Mouse (Mus musculus) MEL (cell line): Measurements from ENCODE around the gene Chrdl2. TPM values are rescaled to one million over a fixed set of nuclear protein-coding genes. Genes with fewer than 3 reads are reported as not detected.

Experiments
- DNase-seq: peaks from one replicate; pipeline ENCODE4 v3.0.0; 2011; ENCODE audit warnings: low read depth, low spot score
- H3K27ac ChIP-seq: 2 replicates; pipeline ENCODE4 v1.5.1; 2012; ENCODE audit warnings: low read depth, mild to moderate bottlenecking, control low read depth, low read length, moderate library complexity; ENCODE audit not compliant: control insufficient read depth
- H3K27me3 ChIP-seq, 2 experiments: fragments of 150-350 bp in 1 of 2; sonication (generic) in 1 of 2; 2 replicates each; pipeline ENCODE4 v1.6.1; 2012; ENCODE audit warnings: low read length in 2 of 2, mild to moderate bottlenecking in 2 of 2, improper control_type of control experiment in 1 of 2, moderate library complexity in 1 of 2; ENCODE audit not compliant: insufficient read depth in 2 of 2, control insufficient read depth in 1 of 2
- H3K36me3 ChIP-seq, 2 experiments: 2 replicates each; pipeline ENCODE4 v1.6.1; 2012 to 2014; ENCODE audit warnings: low read length in 2 of 2, improper control_type of control experiment in 1 of 2, inconsistent platforms in 1 of 2, mild to moderate bottlenecking in 1 of 2; ENCODE audit not compliant: insufficient read depth in 2 of 2, control insufficient read depth in 1 of 2
- H3K4me1 ChIP-seq, 2 experiments: fragments of 150-350 bp in 1 of 2; sonication (generic) in 1 of 2; 2 replicates each; pipeline ENCODE4 v1.6.1; 2012; ENCODE audit warnings: low read length in 2 of 2, improper control_type of control experiment in 1 of 2, mild to moderate bottlenecking in 1 of 2; ENCODE audit not compliant: insufficient read depth in 2 of 2, control insufficient read depth in 1 of 2
- H3K4me3 ChIP-seq, 2 experiments: fragments of 150-350 bp in 1 of 2; sonication (generic) in 1 of 2; 2 replicates each; pipeline ENCODE4 v1.5.1; 2012; ENCODE audit warnings: low read depth in 2 of 2, low read length in 2 of 2, mild to moderate bottlenecking in 2 of 2, moderate library complexity in 2 of 2, control low read depth in 1 of 2, improper control_type of control experiment in 1 of 2; ENCODE audit not compliant: control insufficient read depth in 1 of 2, insufficient read depth in 1 of 2
- H3K79me2 ChIP-seq: 2 replicates; pipeline ENCODE4 v1.6.1; 2012; ENCODE audit warnings: mild to moderate bottlenecking, low read length, moderate library complexity; ENCODE audit not compliant: control insufficient read depth, poor library complexity, insufficient read depth
- H3K9ac ChIP-seq: 2 replicates; pipeline ENCODE4 v1.6.1; 2012; ENCODE audit warnings: low read depth, mild to moderate bottlenecking, control low read depth, low read length, moderate library complexity; ENCODE audit not compliant: control insufficient read depth, poor library complexity, severe bottlenecking
- H3K9me3 ChIP-seq: fragments of 150-350 bp; sonication (generic); replicated peaks from 2 replicates; pipeline ENCODE4 v1.6.1; 2012; ENCODE audit warnings: mild to moderate bottlenecking, low read length, improper control_type of control experiment, moderate library complexity; ENCODE audit not compliant: insufficient read depth
- CHD2 ChIP-seq: IDR thresholded peaks from 2 replicates; pipeline ENCODE4 v1.6.1; 2011; ENCODE audit warnings: low read length, improper control_type of control experiment
- E2F4 ChIP-seq: IDR thresholded peaks from 2 replicates; pipeline ENCODE4 v1.6.1; 2011; ENCODE audit warnings: low read depth, low read length, improper control_type of control experiment, borderline replicate concordance
- EP300 ChIP-seq, 2 experiments: IDR thresholded peaks; 2 replicates each; pipeline ENCODE4 v1.6.1; 2011; ENCODE audit warnings: improper control_type of control experiment in 2 of 2, low read length in 2 of 2, low read depth in 1 of 2, mild to moderate bottlenecking in 1 of 2
- HCFC1 ChIP-seq: IDR thresholded peaks from 2 replicates; pipeline ENCODE4 v1.6.1; 2012; ENCODE audit warnings: low read depth, mild to moderate bottlenecking, inconsistent platforms, low read length, improper control_type of control experiment, moderate library complexity
- KAT2A ChIP-seq: conservative IDR thresholded peaks from 2 replicates; pipeline ENCODE4 v1.6.1; 2012; ENCODE audit warnings: low read depth, low read length, improper control_type of control experiment, inconsistent platforms
- MAX ChIP-seq: IDR thresholded peaks from 2 replicates; pipeline ENCODE4 v1.6.1; 2011; ENCODE audit warnings: low read length, improper control_type of control experiment
- MAZ ChIP-seq: IDR thresholded peaks from 2 replicates; pipeline ENCODE4 v1.6.1; 2012; ENCODE audit warnings: low read depth, mild to moderate bottlenecking, inconsistent platforms, low read length, improper control_type of control experiment
- MEF2A ChIP-seq: IDR thresholded peaks from 2 replicates; pipeline ENCODE4 v1.6.1; 2014; ENCODE audit warnings: low read depth, mild to moderate bottlenecking, inconsistent platforms, low read length, improper control_type of control experiment; ENCODE audit not compliant: poor library complexity, insufficient replicate concordance, severe bottlenecking; ENCODE audit errors: extremely low read depth
- MXI1 ChIP-seq: IDR thresholded peaks from 2 replicates; pipeline ENCODE4 v1.6.1; 2011; ENCODE audit warnings: mild to moderate bottlenecking, low read depth, low read length, improper control_type of control experiment
- MYB ChIP-seq: IDR thresholded peaks from 2 replicates; pipeline ENCODE4 v1.6.1; 2011; ENCODE audit warnings: mild to moderate bottlenecking, low read depth, low read length, improper control_type of control experiment
- MYC ChIP-seq: IDR thresholded peaks from 2 replicates; pipeline ENCODE4 v1.6.1; 2011; ENCODE audit warnings: low read depth, mild to moderate bottlenecking, low read length, improper control_type of control experiment, moderate library complexity
- POLR2A ChIP-seq, 2 experiments: IDR thresholded peaks; 2 replicates each; pipeline ENCODE4 v1.6.1; 2011 to 2012; ENCODE audit warnings: low read length in 2 of 2, mild to moderate bottlenecking in 2 of 2, control low read depth in 1 of 2, improper control_type of control experiment in 1 of 2, low read depth in 1 of 2, moderate library complexity in 1 of 2; ENCODE audit not compliant: control insufficient read depth in 1 of 2, insufficient read depth in 1 of 2, poor library complexity in 1 of 2
- POLR2AphosphoS2 ChIP-seq: IDR thresholded peaks from 2 replicates; pipeline ENCODE4 v1.6.1; 2011; ENCODE audit warnings: low read length, improper control_type of control experiment
- POLR2AphosphoS5 ChIP-seq: IDR thresholded peaks from 2 replicates; pipeline ENCODE4 v1.6.1; 2012; ENCODE audit warnings: low read depth, borderline replicate concordance, mild to moderate bottlenecking, inconsistent platforms, low read length, moderate library complexity, mixed read lengths
- SIN3A ChIP-seq: IDR thresholded peaks from 2 replicates; pipeline ENCODE4 v1.6.1; 2012; ENCODE audit warnings: low read length, improper control_type of control experiment, inconsistent platforms
- SMC3 ChIP-seq: IDR thresholded peaks from 2 replicates; pipeline ENCODE4 v1.6.1; 2011; ENCODE audit warnings: low read depth, low read length, improper control_type of control experiment
- TBP ChIP-seq: IDR thresholded peaks from 2 replicates; pipeline ENCODE4 v1.8.0; 2011; ENCODE audit warnings: low read depth, low read length, improper control_type of control experiment
- TCF12 ChIP-seq: IDR thresholded peaks from 2 replicates; pipeline ENCODE4 v1.6.1; 2014; ENCODE audit warnings: low read depth, mild to moderate bottlenecking, inconsistent platforms, low read length, improper control_type of control experiment, moderate library complexity
- UBTF ChIP-seq: IDR thresholded peaks from 2 replicates; pipeline ENCODE4 v1.6.1; 2012; ENCODE audit warnings: low read depth, mild to moderate bottlenecking, inconsistent platforms, low read length, improper control_type of control experiment, moderate library complexity, borderline replicate concordance; ENCODE audit not compliant: insufficient read depth
- USF2 ChIP-seq, 2 experiments: IDR thresholded peaks; 2 replicates each; pipeline ENCODE4 v1.6.1; 2011 to 2012; ENCODE audit warnings: improper control_type of control experiment in 2 of 2, low read length in 2 of 2, borderline replicate concordance in 1 of 2, inconsistent platforms in 1 of 2, low read depth in 1 of 2, mild to moderate bottlenecking in 1 of 2; ENCODE audit not compliant: insufficient read depth in 1 of 2
- ZNF384 ChIP-seq: IDR thresholded peaks from 2 replicates; pipeline ENCODE4 v1.6.1; 2012; ENCODE audit warnings: low read depth, mild to moderate bottlenecking, inconsistent platforms, low read length, improper control_type of control experiment
- polyA plus RNA-seq, 2 experiments: library from polyadenylated mRNA; stranded (reverse) in 1 of 2; unstranded in 1 of 2; fragments of >175 nt in 1 of 2; fragments of >200 nt in 1 of 2; gene quantifications; 2 replicates each; pipeline versions ENCODE4 v1.2.1 to v1.2.4; 2012; ENCODE audit warnings: low replicate concordance in 2 of 2, low read depth in 1 of 2; ENCODE audit not compliant: insufficient read length in 2 of 2, insufficient read depth in 1 of 2, missing spikeins in 1 of 2
- total RNA-seq: library from RNA; depleted of rRNA; stranded (reverse); fragments of 300-350 nt; gene quantifications from 2 replicates; pipeline ENCODE4 v1.2.3, GENCODE M21; 2012

Chrdl2 gene
- total and polyA plus RNA-seq, 3 experiments, result 0.08 TPM; not detected in 2

DNA sequence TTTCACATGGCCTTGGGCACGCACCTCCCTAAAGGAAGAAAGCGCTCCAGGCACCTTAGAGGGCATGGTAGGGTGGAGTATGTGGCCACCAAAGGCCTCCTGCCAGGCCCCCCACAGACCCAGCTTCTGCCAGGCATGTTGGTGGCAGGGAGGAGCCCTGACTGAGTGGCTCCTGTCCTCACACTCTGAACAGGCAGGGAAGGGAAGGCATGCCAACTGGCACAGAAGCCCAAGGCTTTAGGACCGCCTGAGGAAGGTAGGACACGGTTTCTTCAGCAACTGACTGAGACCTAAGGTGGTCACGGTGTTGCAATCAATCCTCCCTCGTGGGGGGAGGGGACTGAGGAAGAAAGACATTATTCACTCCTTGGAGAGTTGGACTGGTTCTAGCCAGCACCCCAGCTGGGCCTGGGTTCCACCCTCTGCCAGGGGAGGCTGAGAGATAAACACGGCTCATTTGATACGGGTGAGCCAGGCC lies 8.2 kb downstream of the Chrdl2 start:
- no peaks in the 10 kb centered on the region for H3K36me3 ChIP-seq
- no peaks in the 10 kb centered on the region for H3K79me2 ChIP-seq
- H3K27ac ChIP-seq, result no peak overlapping the region
- no peak overlapping the region for H3K9ac ChIP-seq
- peaks cover 0 to 5% of the 10 kb centered on the region in 2 experiments; a peak in 2 of 4 replicates for H3K4me1 ChIP-seq
- H3K27me3 ChIP-seq, result peaks cover 8 to 19% of the 10 kb centered on the region in 2 experiments
- H3K4me3 ChIP-seq, result no peak overlapping the region
- H3K9me3 ChIP-seq, result no peaks in the 10 kb centered on the region
- DNase-seq, result no peak
- TF ChIP-seq MXI1, result no peak
- TF ChIP-seq MAZ, result no peak
- TF ChIP-seq E2F4, result no peak
- no peak for TF ChIP-seq POLR2AphosphoS5
- TF ChIP-seq HCFC1, result no peak
- TF ChIP-seq TCF12, result no peak
- TF ChIP-seq SMC3, result no peak
- TF ChIP-seq UBTF, result no peak
- TF ChIP-seq CHD2, result no peak
- TF ChIP-seq SIN3A, result no peak
- TF ChIP-seq TBP, result no peak
- no peak for TF ChIP-seq EP300 (IDR thresholded peaks at IDR 0.05; ENCODE audit: low read depth in 1 of 2, low read length in 2 of 2)

DNA sequence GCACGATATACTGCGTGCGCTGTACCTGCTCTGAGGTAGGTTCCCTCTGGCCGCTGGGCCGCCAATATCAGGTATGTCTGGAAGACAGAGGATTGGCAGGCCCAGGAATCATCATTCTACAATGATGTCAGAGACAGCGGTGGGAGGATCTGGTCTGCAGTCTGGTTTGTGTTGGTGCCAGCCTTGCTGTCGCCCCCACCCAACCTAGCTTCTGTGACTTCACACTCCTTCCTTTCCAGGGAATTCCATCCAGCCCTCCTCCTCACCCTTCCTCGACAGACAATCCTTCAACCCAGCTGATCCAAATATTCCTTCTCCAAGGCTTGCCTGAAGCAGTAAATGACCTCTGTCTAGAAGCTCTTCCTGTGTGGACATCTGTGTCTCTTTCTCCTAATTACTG lies 11.1 kb downstream of the Chrdl2 start:
- H3K4me1 ChIP-seq, result no peaks in the 10 kb centered on the region
- no peak for DNase-seq
- TF ChIP-seq MEF2A, result no peak
- TF ChIP-seq TBP, result no peak
- TF ChIP-seq MYC, result no peak
- TF ChIP-seq MYB, result no peak
- TF ChIP-seq KAT2A, result no peak
- no peak for TF ChIP-seq USF2 (IDR thresholded peaks at IDR 0.05; ENCODE audit: borderline replicate concordance in 1 of 2, insufficient read depth in 1 of 2, low read depth in 1 of 2, low read length in 2 of 2)
- no peak for TF ChIP-seq POLR2AphosphoS2
- no peak for TF ChIP-seq MAX
- TF ChIP-seq TCF12, result no peak
- TF ChIP-seq POLR2A (IDR thresholded peaks at IDR 0.05; ENCODE audit: control insufficient read depth in 1 of 2, insufficient read depth in 1 of 2, low read depth in 1 of 2, low read length in 2 of 2, poor library complexity in 1 of 2), result no peak
- no peak for TF ChIP-seq ZNF384
- TF ChIP-seq, all 39 proteins: peak for 0
- H3K9me3 ChIP-seq, result no peaks in the 10 kb centered on the region
- no peaks in the 10 kb centered on the region for H3K36me3 ChIP-seq
- H3K27ac ChIP-seq, result no peak overlapping the region
- H3K79me2 ChIP-seq, result no peaks in the 10 kb centered on the region
- H3K9ac ChIP-seq, result no peak overlapping the region
- H3K4me3 ChIP-seq, result no peak overlapping the region
- H3K27me3 ChIP-seq, result peaks cover 8 to 26% of the 10 kb centered on the region in 2 experiments
